Mouse (Mus musculus) bone marrow macrophage, adult 2 months (primary cell): ENCODE results near the gene Cc2d1b. TPM values are rescaled to one million over a fixed set of nuclear protein-coding genes. Genes with fewer than 3 reads are reported as not detected.
A peak's percentile ranks its signal among the peaks of the same experiment; 100 is the strongest.

Source experiments
- H3K27ac ChIP-seq: 2 replicates; pipeline ENCODE4 v1.5.1; 2012; ENCODE audit warnings: low read depth, low read length; ENCODE audit not compliant: insufficient read depth
- H3K4me1 ChIP-seq: 2 replicates; pipeline ENCODE4 v1.6.1; 2012; ENCODE audit warnings: low read length; ENCODE audit not compliant: control insufficient read depth, insufficient read depth
- H3K4me3 ChIP-seq: 2 replicates; pipeline ENCODE4 v1.5.1; 2012; ENCODE audit warnings: mild to moderate bottlenecking, low read length, moderate library complexity; ENCODE audit not compliant: insufficient read depth
- CTCF ChIP-seq: IDR thresholded peaks from 2 replicates; pipeline ENCODE4 v1.5.1; 2012; ENCODE audit warnings: low read depth, mild to moderate bottlenecking, low read length, moderate library complexity
- POLR2A ChIP-seq: IDR thresholded peaks from 2 replicates; pipeline ENCODE4 v1.6.1; 2012; ENCODE audit warnings: mild to moderate bottlenecking, low read depth, low read length, borderline replicate concordance
- polyA plus RNA-seq: library from polyadenylated mRNA; stranded (reverse); fragments of >200 nt; gene quantifications from 2 replicates; pipeline ENCODE4 v1.2.4, GENCODE M21; 2012; ENCODE audit not compliant: missing spikeins, insufficient read depth, insufficient read length

The Cc2d1b gene
- polyA plus RNA-seq, 1 experiment, result 37.9 TPM

DNA sequence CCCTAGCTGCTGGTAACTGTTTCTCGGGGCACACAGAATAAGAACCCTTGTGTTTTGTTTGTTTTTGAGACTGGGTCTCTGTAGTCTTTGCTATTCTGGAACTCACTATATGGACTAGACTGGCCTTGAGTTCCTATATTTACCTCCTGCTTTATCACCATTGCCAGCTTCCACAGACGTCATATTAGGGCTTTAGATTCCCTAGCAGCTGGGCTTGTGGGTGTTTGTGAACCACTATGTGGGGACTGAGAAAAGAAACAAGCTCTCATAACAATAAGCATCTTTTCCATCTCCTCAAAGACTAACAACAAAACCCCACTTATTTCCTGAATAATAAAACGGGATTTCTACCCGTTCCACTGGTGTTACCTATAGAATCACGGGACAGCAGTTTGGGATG is 8.8 kb upstream of the Cc2d1b start:
- H3K4me3 ChIP-seq, result no peak overlapping the region
- TF ChIP-seq POLR2A, result no peak
- TF ChIP-seq CTCF, result no peak

GRCm38 (mm10) chr4:108618586-108618985 is 1.2 kb upstream of the Cc2d1b start:
- H3K4me3 ChIP-seq, result peak overlapping the region; percentile 66
- peaks cover 18% of the 10 kb centered on the region for H3K4me1 ChIP-seq
- no peak overlapping the region for H3K27ac ChIP-seq
- no peak for TF ChIP-seq POLR2A
- no peak for TF ChIP-seq CTCF

More for the DNA sequence above, 8.8 kb upstream of the Cc2d1b start:
- Histone ChIP-seq H3K27ac (no peak overlapping the region), H3K4me1 (no peaks in the 10 kb centered on the region)

GRCm38 (mm10) chr4:108619165-108619564 is 575 bp upstream of the Cc2d1b start:
- peak overlapping the region; percentile 42 for H3K27ac ChIP-seq
- TF ChIP-seq POLR2A, result no peak
- TF ChIP-seq CTCF, result no peak
- H3K4me1 ChIP-seq, result peaks cover 22% of the 10 kb centered on the region
- H3K4me3 ChIP-seq, result peak overlapping the region; percentile 66

GRCm38 (mm10) chr4:108620536-108620935 is 796 bp downstream of the Cc2d1b start:
- H3K27ac ChIP-seq, result peak overlapping the region; percentile 18; the same call in 1 of the 2 replicates

GRCm38 (mm10) chr4:108621504-108621903 is 1.8 kb downstream of the Cc2d1b start:
- TF ChIP-seq CTCF (no peak), POLR2A (no peak)
- no peak overlapping the region for H3K4me3 ChIP-seq
- peaks cover 23% of the 10 kb centered on the region for H3K4me1 ChIP-seq
- H3K27ac ChIP-seq, result no peak overlapping the region

More at GRCm38 (mm10) chr4:108620536-108620935, 796 bp downstream of the Cc2d1b start:
- Histone ChIP-seq H3K4me3 (peak overlapping the region; percentile 66), H3K4me1 (peaks cover 23% of the 10 kb centered on the region)
- TF ChIP-seq CTCF, result no peak
- TF ChIP-seq POLR2A, result no peak

GRCm38 (mm10) chr4:108627066-108627465 is 7.3 kb downstream of the Cc2d1b start:
- TF ChIP-seq CTCF, result no peak
- no peak for TF ChIP-seq POLR2A

GRCm38 (mm10) chr4:108629363-108629880 is 9.7 kb downstream of the Cc2d1b start:
- Histone ChIP-seq H3K4me3 (no peak overlapping the region), H3K27ac (no peak overlapping the region), H3K4me1 (no peaks in the 10 kb centered on the region)
- TF ChIP-seq POLR2A, result no peak
- TF ChIP-seq CTCF, result no peak

More at GRCm38 (mm10) chr4:108627066-108627465, 7.3 kb downstream of the Cc2d1b start:
- H3K4me1 ChIP-seq, result peaks cover 12% of the 10 kb centered on the region
- no peak overlapping the region for H3K27ac ChIP-seq
- H3K4me3 ChIP-seq, result no peak overlapping the region

DNA sequence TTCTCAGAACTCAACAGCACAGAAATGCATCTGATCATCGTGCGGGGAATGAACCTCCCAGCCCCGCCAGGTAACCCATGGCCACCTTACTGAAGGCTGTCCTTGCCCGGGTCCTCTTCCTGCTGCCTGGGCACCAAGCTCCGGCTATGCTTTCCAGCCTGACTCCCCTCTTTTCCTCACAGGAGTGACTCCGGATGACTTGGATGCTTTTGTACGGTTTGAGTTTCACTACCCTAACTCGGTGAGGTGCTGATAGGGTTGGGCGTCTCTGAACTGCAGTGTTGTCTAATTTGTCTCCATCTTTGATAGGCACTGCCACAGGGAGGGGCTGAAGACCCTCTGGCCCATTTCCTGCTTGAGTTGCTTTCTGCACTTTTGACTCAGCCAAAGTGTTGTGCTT is 10.4 kb downstream of the Cc2d1b start:
- no peak overlapping the region for H3K27ac ChIP-seq
- TF ChIP-seq CTCF (no peak), POLR2A (no peak)
- H3K4me3 ChIP-seq, result no peak overlapping the region

DNA sequence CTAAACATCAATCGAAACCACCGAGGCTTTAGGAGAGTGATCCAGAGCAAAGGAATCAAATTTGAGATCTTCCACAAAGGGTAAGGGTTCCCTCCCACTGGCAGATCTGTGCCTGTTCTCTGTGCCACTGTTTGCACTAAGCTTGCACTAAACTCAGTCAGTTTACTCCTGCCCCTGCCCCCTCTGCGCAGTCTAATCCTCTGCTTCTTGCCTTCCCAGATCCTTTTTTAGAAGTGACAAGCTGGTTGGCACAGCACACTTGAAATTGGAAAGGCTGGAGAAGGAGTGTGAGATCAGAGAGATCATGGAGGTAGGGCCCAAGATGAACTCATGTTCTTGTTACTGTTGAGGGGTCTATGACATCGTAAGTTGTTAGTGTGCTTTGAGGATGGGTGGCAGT is 11.9 kb downstream of the Cc2d1b start:
- Histone ChIP-seq H3K27ac (no peak overlapping the region), H3K4me3 (no peak overlapping the region), H3K4me1 (no peaks in the 10 kb centered on the region)
- no peak for TF ChIP-seq CTCF
- TF ChIP-seq POLR2A, result no peak

More for the DNA sequence above, 10.4 kb downstream of the Cc2d1b start:
- no peaks in the 10 kb centered on the region for H3K4me1 ChIP-seq

GRCm38 (mm10) chr4:108633703-108634102 is 14.0 kb downstream of the Cc2d1b start:
- Histone ChIP-seq H3K27ac (no peak overlapping the region), H3K4me1 (peaks cover 3% of the 10 kb centered on the region; the same call in 1 of the 2 replicates), H3K4me3 (no peak overlapping the region)
- TF ChIP-seq POLR2A, result no peak
- TF ChIP-seq CTCF, result no peak

GRCm38 (mm10) chr4:108634696-108635095 is 15.0 kb downstream of the Cc2d1b start:
- peaks cover 10% of the 10 kb centered on the region for H3K4me1 ChIP-seq
- no peak overlapping the region for H3K4me3 ChIP-seq
- no peak for TF ChIP-seq POLR2A
- TF ChIP-seq CTCF, result no peak
- H3K27ac ChIP-seq, result no peak overlapping the region
